Mouse (Mus musculus) embryonic facial prominence, embryonic 10.5 days (tissue): Measurements from ENCODE around the gene Tmem253. TPM values are rescaled to one million over a fixed set of nuclear protein-coding genes. Genes with fewer than 3 reads are reported as not detected.

Source experiments
- DNase-seq: peaks from one replicate; pipeline ENCODE4 v3.0.0-alpha.2; 2017; ENCODE audit warnings: low spot score
- H3K27ac ChIP-seq: fragments of 300-500 bp; sonication (generic); replicated peaks from 2 replicates; pipeline ENCODE4 v1.5.1; 2016; ENCODE audit warnings: mild to moderate bottlenecking
- H3K27me3 ChIP-seq: fragments of 300-500 bp; sonication (generic); replicated peaks from 2 replicates; pipeline ENCODE4 v1.6.1; 2016; ENCODE audit warnings: low read depth, mild to moderate bottlenecking; ENCODE audit not compliant: poor library complexity, severe bottlenecking
- H3K36me3 ChIP-seq: fragments of 300-500 bp; sonication (generic); replicated peaks from 2 replicates; pipeline ENCODE4 v1.6.1; 2016; ENCODE audit warnings: mild to moderate bottlenecking, moderate library complexity
- H3K4me1 ChIP-seq: fragments of 300-500 bp; sonication (generic); 2 replicates; pipeline ENCODE4 v1.6.1; 2016
- H3K4me3 ChIP-seq: fragments of 300-500 bp; sonication (generic); 2 replicates; pipeline ENCODE4 v1.5.1; 2016; ENCODE audit warnings: mild to moderate bottlenecking, moderate library complexity
- H3K9me3 ChIP-seq: fragments of 300-500 bp; sonication (generic); 2 replicates; pipeline ENCODE4 v1.6.1; 2016; ENCODE audit warnings: mild to moderate bottlenecking
- WGBS: fragments of 180-500 bp; shearing (Covaris S2); methylation state at CpG from one replicate; pipeline ENCODE4 v1.1.7; 2016; 5-methylcytosine and 5-hydroxymethylcytosine counted together
- polyA plus RNA-seq: library from polyadenylated mRNA; unstranded; fragments of >200 nt; fragmentation: Nextera tagmentation; extraction: Ambion mirVana; gene quantifications from 2 replicates; pipeline ENCODE4 v1.2.1, GENCODE M21; 2016

The Tmem253 gene
- polyA plus RNA-seq, 1 experiment from 2014 or later, result 0.65 TPM

GRCm38 (mm10) chr14:52018248-52019050 lies 3.0 kb downstream of the Tmem253 start:
- H3K36me3 ChIP-seq, result peaks cover 5% of the 10 kb centered on the region; the same call in 1 of the 2 replicates
- WGBS, result 90% methylated on average over 15 of the region's 15 CpGs
- H3K27me3 ChIP-seq, result no peaks in the 10 kb centered on the region
- H3K4me1 ChIP-seq, result peaks cover 74% of the 10 kb centered on the region
- H3K9me3 ChIP-seq, result no peaks in the 10 kb centered on the region
- H3K4me3 ChIP-seq, result peak overlapping the region; percentile 67
- peak overlapping the region; percentile 99 for H3K27ac ChIP-seq
- no peak for DNase-seq

GRCm38 (mm10) chr14:52019051-52019589 lies 3.7 kb downstream of the Tmem253 start:
- DNase-seq, result no peak
- 44% methylated on average over 12 of the region's 12 CpGs for WGBS

GRCm38 (mm10) chr14:52019590-52020340 lies 4.3 kb downstream of the Tmem253 start:
- H3K27me3 ChIP-seq, result no peaks in the 10 kb centered on the region
- H3K36me3 ChIP-seq, result peaks cover 5% of the 10 kb centered on the region; the same call in 1 of the 2 replicates
- H3K9me3 ChIP-seq, result no peaks in the 10 kb centered on the region
- DNase-seq, result peak; percentile 99
- H3K27ac ChIP-seq, result peak overlapping the region; percentile 99
- peaks cover 74% of the 10 kb centered on the region for H3K4me1 ChIP-seq
- peak overlapping the region; percentile 67 for H3K4me3 ChIP-seq
- WGBS, result under 1% methylated on average over 74 of the region's 74 CpGs

More at GRCm38 (mm10) chr14:52019051-52019589, 3.7 kb downstream of the Tmem253 start:
- Histone ChIP-seq H3K27me3 (no peaks in the 10 kb centered on the region), H3K36me3 (peaks cover 5% of the 10 kb centered on the region; the same call in 1 of the 2 replicates), H3K9me3 (no peaks in the 10 kb centered on the region), H3K4me1 (peaks cover 74% of the 10 kb centered on the region), H3K4me3 (peak overlapping the region; percentile 67), H3K27ac (peak overlapping the region; percentile 99)

- H3K27ac ChIP-seq, result peak within 1 kb of the TSS; percentile 99
- 12% methylated on average over 15 of the region's 15 CpGs for WGBS
- no peaks in the 10 kb centered on the region for H3K27me3 ChIP-seq
- no peaks in the 10 kb centered on the region for H3K9me3 ChIP-seq
- H3K4me3 ChIP-seq, result peak within 1 kb of the TSS; percentile 67
- peaks cover 5% of the 10 kb centered on the region; the same call in 1 of the 2 replicates for H3K36me3 ChIP-seq
- peak; percentile 82 for DNase-seq
- H3K4me1 ChIP-seq, result peaks cover 67% of the 10 kb centered on the region
Measured at GRCm38 (mm10) chr14:52020486-52021137, 5.2 kb downstream of the Tmem253 start, which contains the start of gene Zfp219. TSS of gene Zfp219 (minus strand) at chr14:52020733.

- H3K4me3 ChIP-seq, result peak overlapping the region; percentile 67
- WGBS, result 86% methylated on average over 4 of the region's 4 CpGs
Measured at GRCm38 (mm10) chr14:52021138-52021529, 5.7 kb downstream of the Tmem253 start.

GRCm38 (mm10) chr14:52021568-52022212 lies 6.2 kb downstream of the Tmem253 start:
- H3K36me3 ChIP-seq, result peaks cover 5% of the 10 kb centered on the region; the same call in 1 of the 2 replicates
- peak overlapping the region; percentile 67 for H3K4me3 ChIP-seq
- H3K27ac ChIP-seq, result peak overlapping the region; percentile 99
- H3K9me3 ChIP-seq, result no peaks in the 10 kb centered on the region
- H3K4me1 ChIP-seq, result peaks cover 56% of the 10 kb centered on the region
- WGBS, result 91% methylated on average over 8 of the region's 8 CpGs
- H3K27me3 ChIP-seq, result no peaks in the 10 kb centered on the region
- DNase-seq, result no peak

More at GRCm38 (mm10) chr14:52021138-52021529, 5.7 kb downstream of the Tmem253 start:
- peak overlapping the region; percentile 99 for H3K27ac ChIP-seq
- H3K27me3 ChIP-seq, result no peaks in the 10 kb centered on the region
- H3K36me3 ChIP-seq, result peaks cover 5% of the 10 kb centered on the region; the same call in 1 of the 2 replicates
- no peak for DNase-seq
- H3K4me1 ChIP-seq, result peaks cover 61% of the 10 kb centered on the region
- H3K9me3 ChIP-seq, result no peaks in the 10 kb centered on the region

- peak overlapping the region; percentile 49 for H3K4me3 ChIP-seq
- peak overlapping the region; percentile 87 for H3K27ac ChIP-seq
- no peak for DNase-seq
- WGBS, result 65% methylated on average over 3 of the region's 3 CpGs
- no peaks in the 10 kb centered on the region for H3K9me3 ChIP-seq
- peaks cover 50% of the 10 kb centered on the region for H3K4me1 ChIP-seq
- H3K27me3 ChIP-seq, result no peaks in the 10 kb centered on the region
- peaks cover 5% of the 10 kb centered on the region; the same call in 1 of the 2 replicates for H3K36me3 ChIP-seq
Measured at GRCm38 (mm10) chr14:52022244-52022708, 6.8 kb downstream of the Tmem253 start.

- Histone ChIP-seq H3K27ac (peak overlapping the region; percentile 87), H3K4me1 (peaks cover 46% of the 10 kb centered on the region), H3K4me3 (peak overlapping the region; percentile 49), H3K36me3 (peaks cover 5% of the 10 kb centered on the region; the same call in 1 of the 2 replicates), H3K27me3 (no peaks in the 10 kb centered on the region), H3K9me3 (no peaks in the 10 kb centered on the region)
- DNase-seq, result peak; percentile 93
- 5% methylated on average over 23 of the region's 23 CpGs for WGBS
Measured at GRCm38 (mm10) chr14:52022709-52023459, 7.4 kb downstream of the Tmem253 start.

- peaks cover 33% of the 10 kb centered on the region for H3K4me1 ChIP-seq
- WGBS, result 87% methylated on average over 2 of the region's 2 CpGs
Measured at GRCm38 (mm10) chr14:52024133-52024532, 8.7 kb downstream of the Tmem253 start.

GRCm38 (mm10) chr14:52026342-52026741 lies 10.9 kb downstream of the Tmem253 start:
- no peaks in the 10 kb centered on the region for H3K27me3 ChIP-seq
- H3K4me1 ChIP-seq, result peaks cover 23% of the 10 kb centered on the region
- H3K27ac ChIP-seq, result no peak overlapping the region
- no peak for DNase-seq
- 91% methylated on average over 4 of the region's 4 CpGs for WGBS
- H3K4me3 ChIP-seq, result no peak overlapping the region
- H3K9me3 ChIP-seq, result no peaks in the 10 kb centered on the region
- H3K36me3 ChIP-seq, result no peaks in the 10 kb centered on the region

More at GRCm38 (mm10) chr14:52024133-52024532, 8.7 kb downstream of the Tmem253 start:
- Histone ChIP-seq H3K9me3 (no peaks in the 10 kb centered on the region), H3K4me3 (no peak overlapping the region), H3K36me3 (no peaks in the 10 kb centered on the region), H3K27ac (no peak overlapping the region), H3K27me3 (no peaks in the 10 kb centered on the region)
- DNase-seq, result no peak

GRCm38 (mm10) chr14:52035926-52036325 lies 20.5 kb downstream of the Tmem253 start:
- H3K27ac ChIP-seq, result no peak overlapping the region
- no peaks in the 10 kb centered on the region for H3K4me1 ChIP-seq
- H3K4me3 ChIP-seq, result no peak overlapping the region
- DNase-seq, result no peak
- H3K27me3 ChIP-seq, result no peaks in the 10 kb centered on the region
- H3K9me3 ChIP-seq, result no peaks in the 10 kb centered on the region
- WGBS, result 89% methylated on average over 6 of the region's 6 CpGs
- no peaks in the 10 kb centered on the region for H3K36me3 ChIP-seq
